Mouse (Mus musculus) forebrain, embryonic 16.5 days (tissue): ENCODE data around the gene Gm12789. TPM values are rescaled to one million over a fixed set of nuclear protein-coding genes. Genes with fewer than 3 reads are reported as not detected.
"Not testable (repeated sequence)": the region's sequence is repeated elsewhere in the genome, so short reads cannot be mapped to it uniquely, and the experiment has no call there.

ENCODE experiments used
- ATAC-seq: fragments of 200-750 bp; cut with Nextera tagmentation; 2 replicates; pipeline ENCODE4 v1.8.0; 2017; ENCODE audit warnings: mild to moderate bottlenecking, moderate library complexity
- H3K27ac ChIP-seq: fragments of 300-500 bp; sonication (generic); 2 replicates; pipeline ENCODE4 v1.5.1; 2014; ENCODE audit warnings: low read length, control low read depth
- H3K27me3 ChIP-seq: fragments of 300-500 bp; sonication (generic); replicated peaks from 2 replicates; pipeline ENCODE4 v1.6.1; 2014; ENCODE audit warnings: low read length; ENCODE audit not compliant: control insufficient read depth, insufficient read depth
- H3K36me3 ChIP-seq: fragments of 300-500 bp; sonication (generic); 2 replicates; pipeline ENCODE4 v1.6.1; 2014; ENCODE audit not compliant: control insufficient read depth, insufficient read depth
- H3K4me1 ChIP-seq: fragments of 300-500 bp; sonication (generic); replicated peaks from 2 replicates; pipeline ENCODE4 v1.6.1; 2014; ENCODE audit warnings: low read length; ENCODE audit not compliant: control insufficient read depth, insufficient read depth
- H3K4me2 ChIP-seq: fragments of 300-500 bp; sonication (generic); 2 replicates; pipeline ENCODE4 v1.6.1; 2014; ENCODE audit warnings: mild to moderate bottlenecking, low read length, control low read depth
- H3K4me3 ChIP-seq: fragments of 300-500 bp; sonication (generic); replicated peaks from 2 replicates; pipeline ENCODE4 v1.5.1; 2014; ENCODE audit warnings: mild to moderate bottlenecking, low read length, control low read depth
- H3K9ac ChIP-seq: fragments of 300-500 bp; sonication (generic); replicated peaks from 2 replicates; pipeline ENCODE4 v1.6.1; 2014; ENCODE audit warnings: low read depth, low read length, control low read depth
- H3K9me3 ChIP-seq: fragments of 300-500 bp; sonication (generic); 2 replicates; pipeline ENCODE4 v1.6.1; 2016; ENCODE audit warnings: low read length; ENCODE audit not compliant: control insufficient read depth
- WGBS: fragments of 180-500 bp; shearing (Covaris S2); extraction: QIAGEN DNeasy Blood & Tissue Kit; methylation state at CpG from one replicate; pipeline ENCODE4 v1.1.7; 2014; 5-methylcytosine and 5-hydroxymethylcytosine counted together
- polyA plus RNA-seq: library from polyadenylated mRNA; unstranded; fragments of >200 nt; fragmentation: Nextera tagmentation; extraction: Ambion mirVana; gene quantifications from 2 replicates; pipeline ENCODE4 v1.2.1, GENCODE M21; 2015

Gm12789 gene
- polyA plus RNA-seq, result not detected in 2 replicates

DNA sequence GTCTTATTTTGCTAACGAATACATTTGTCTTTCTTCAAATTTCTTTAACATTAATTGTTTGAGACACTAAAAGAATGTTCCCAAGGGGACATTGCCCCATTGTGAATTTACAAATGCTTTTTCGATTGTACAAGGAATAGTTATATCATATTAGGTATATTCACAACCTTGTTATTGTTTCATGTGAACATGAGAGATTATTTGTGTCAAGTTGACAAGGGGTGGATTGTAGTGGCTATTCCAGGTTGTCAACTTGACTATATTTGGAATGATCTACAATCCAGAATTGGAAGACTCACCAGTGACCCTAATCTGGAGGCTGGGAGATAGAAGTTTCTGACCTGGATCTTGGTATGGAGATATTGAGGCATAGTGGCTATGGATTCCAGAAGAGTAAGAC lies at the start of gene Gm12789:
Gene Gm12789 (plus strand): TSS at position 301 of the 400 bp plus-strand sequence.
- not testable (repeated sequence) for H3K4me1 ChIP-seq, H3K27ac ChIP-seq, ATAC-seq, H3K4me2 ChIP-seq, H3K9me3 ChIP-seq, H3K27me3 ChIP-seq, H3K36me3 ChIP-seq, H3K9ac ChIP-seq, H3K4me3 ChIP-seq
- WGBS, result 90% methylated on average over 2 of the region's 2 CpGs

DNA sequence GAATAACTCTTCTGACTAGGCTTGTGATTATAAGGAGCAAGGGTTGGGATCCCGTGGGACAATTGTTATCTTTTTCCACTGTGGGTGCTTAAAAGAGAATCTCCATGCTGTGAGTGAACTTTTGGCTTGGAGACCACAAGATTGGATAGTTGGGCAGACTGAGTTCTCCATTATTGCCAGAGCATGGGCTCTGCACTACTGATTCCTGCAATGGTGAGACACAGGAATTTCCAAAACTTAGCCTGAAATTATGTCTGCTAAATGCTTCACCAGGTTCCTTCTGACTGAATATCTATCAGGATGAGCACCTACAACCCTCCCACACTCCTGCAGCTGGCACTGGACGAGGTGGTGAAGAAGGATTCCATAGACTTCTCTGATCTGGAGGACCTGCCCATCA lies 46.3 kb upstream of the Gm12789 start, which contains the start of gene Gm12794:
Gene Gm12794 (plus strand): TSS at position 301 of the 400 bp plus-strand sequence.
- not testable (repeated sequence) for H3K4me3 ChIP-seq, H3K4me2 ChIP-seq, ATAC-seq, H3K4me1 ChIP-seq, H3K9ac ChIP-seq, H3K9me3 ChIP-seq, H3K36me3 ChIP-seq, H3K27ac ChIP-seq, H3K27me3 ChIP-seq
- 79% methylated on average over 2 of the region's 2 CpGs for WGBS

DNA sequence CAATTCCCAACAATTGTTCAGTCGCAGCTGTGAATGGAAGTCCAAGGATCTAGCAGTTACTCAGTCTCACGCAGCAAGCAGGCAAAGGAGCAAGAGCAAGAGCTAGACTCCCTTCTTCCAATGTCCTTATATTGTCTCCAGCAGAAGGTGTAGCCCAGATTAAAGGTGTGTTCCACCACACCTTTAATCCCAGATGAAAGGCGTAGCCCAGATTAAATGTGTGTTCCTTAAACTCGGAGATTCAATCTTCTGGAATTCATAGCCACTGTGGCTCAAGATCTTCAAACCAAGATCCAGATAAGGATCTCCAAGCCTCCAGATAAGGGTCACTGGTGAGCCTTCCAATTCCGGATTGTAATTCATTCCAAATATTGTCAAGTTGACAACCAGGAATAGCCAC lies 5.5 kb upstream of the Gm12789 start, which contains the start of gene Gm12790:
Gene Gm12790 (minus strand): TSS at position 101 of the 400 bp plus-strand sequence.
- ATAC-seq, H3K27me3 ChIP-seq, H3K27ac ChIP-seq, H3K9ac ChIP-seq, H3K4me2 ChIP-seq, H3K36me3 ChIP-seq, H3K4me3 ChIP-seq, H3K4me1 ChIP-seq, H3K9me3 ChIP-seq: not testable (repeated sequence)
- 86% methylated on average over 1 of the region's 5 CpGs for WGBS

DNA sequence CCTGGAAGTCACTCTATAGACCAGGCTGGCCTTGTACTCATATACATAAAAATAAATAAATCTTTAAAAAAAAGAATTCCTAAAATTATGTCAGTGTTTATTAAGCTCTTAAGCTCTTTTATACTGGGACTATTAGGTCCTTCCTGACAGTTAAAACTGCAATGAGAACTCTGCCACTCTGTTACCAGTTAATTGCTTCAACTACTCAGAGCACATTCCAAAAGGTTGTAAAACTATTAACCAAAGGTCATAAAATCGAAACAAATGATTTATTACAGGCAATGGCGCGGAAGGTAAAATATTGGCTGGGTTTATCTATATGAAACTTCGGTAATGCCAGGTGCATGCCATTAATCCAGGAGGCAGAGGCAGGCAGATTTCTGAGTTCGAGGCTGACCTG lies 748 bp upstream of the Gm12789 start:
- WGBS, result 90% methylated on average over 5 of the region's 5 CpGs
- no peak overlapping the region for H3K9ac ChIP-seq
- no peaks in the 10 kb centered on the region for H3K36me3 ChIP-seq
- H3K4me3 ChIP-seq, result no peak overlapping the region
- H3K4me2 ChIP-seq, result no peak overlapping the region
- no peaks in the 10 kb centered on the region for H3K4me1 ChIP-seq
- H3K9me3 ChIP-seq, result no peaks in the 10 kb centered on the region
- ATAC-seq, result no peak
- no peaks in the 10 kb centered on the region for H3K27me3 ChIP-seq
- no peak overlapping the region for H3K27ac ChIP-seq

DNA sequence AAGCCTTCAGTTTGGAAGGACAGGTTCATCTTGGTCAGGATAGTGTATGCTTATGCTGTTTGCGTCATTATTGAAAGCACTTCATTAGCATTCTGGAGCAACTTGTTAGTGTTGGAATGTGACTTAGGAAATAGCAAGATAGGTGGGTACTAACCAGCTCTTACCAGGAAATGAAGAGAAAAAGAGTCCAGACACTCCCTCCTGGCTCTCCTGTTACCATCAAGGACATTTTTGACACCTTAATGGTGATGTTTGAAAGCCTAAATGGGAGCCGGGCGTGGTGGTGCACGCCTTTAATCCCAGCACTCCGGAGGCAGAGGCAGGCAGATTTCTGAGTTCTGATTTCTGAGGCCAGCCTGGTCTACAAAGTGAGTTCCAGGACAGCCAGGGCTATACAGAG lies 11.0 kb downstream of the Gm12789 start:
- Histone ChIP-seq H3K4me2 (no peak overlapping the region), H3K9me3 (no peaks in the 10 kb centered on the region), H3K36me3 (no peaks in the 10 kb centered on the region), H3K27ac (no peak overlapping the region), H3K9ac (no peak overlapping the region), H3K4me3 (no peak overlapping the region), H3K27me3 (no peaks in the 10 kb centered on the region), H3K4me1 (no peaks in the 10 kb centered on the region)
- no peak for ATAC-seq
- 95% methylated on average over 5 of the region's 5 CpGs for WGBS

DNA sequence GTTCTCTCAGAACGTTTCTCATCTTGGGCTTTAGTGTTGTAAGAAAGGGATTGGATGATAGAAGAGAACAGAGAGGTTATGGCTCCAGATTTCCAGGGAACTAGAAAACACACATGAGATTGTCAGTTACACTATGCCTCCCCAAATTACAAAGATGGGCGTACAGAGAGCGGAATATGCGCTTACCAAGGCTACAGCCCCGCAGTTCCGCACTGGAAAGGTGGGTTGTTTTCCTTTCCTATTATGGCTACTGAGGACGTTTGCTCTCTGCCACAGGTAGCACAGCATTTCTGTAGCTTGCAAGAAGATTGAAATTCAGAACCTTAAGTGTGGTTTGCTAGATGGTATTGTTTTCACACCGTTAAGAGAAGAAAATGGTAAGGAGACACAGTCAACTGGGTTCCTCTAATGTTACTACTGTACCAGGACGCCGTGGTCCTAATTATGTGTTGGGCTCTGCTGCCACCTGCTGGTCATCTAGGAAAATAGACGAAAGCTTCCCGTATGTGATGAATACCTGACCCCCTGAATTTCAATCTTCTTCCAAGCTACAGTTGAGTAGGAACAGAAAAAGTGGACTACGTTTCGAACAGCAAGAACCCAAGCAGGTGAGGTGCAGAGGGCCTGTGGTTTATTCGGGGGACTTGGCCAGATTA lies 12.0 kb downstream of the Gm12789 start:
- ATAC-seq, result peak; percentile 87
- H3K27me3 ChIP-seq, result no peaks in the 10 kb centered on the region
- H3K9ac ChIP-seq, result no peak overlapping the region
- 39% methylated on average over 15 of the region's 15 CpGs for WGBS
- no peaks in the 10 kb centered on the region for H3K4me1 ChIP-seq
- H3K27ac ChIP-seq, result no peak overlapping the region
- H3K4me2 ChIP-seq, result no peak overlapping the region
- H3K4me3 ChIP-seq, result no peak overlapping the region
- H3K36me3 ChIP-seq, result no peaks in the 10 kb centered on the region
- H3K9me3 ChIP-seq, result no peaks in the 10 kb centered on the region

DNA sequence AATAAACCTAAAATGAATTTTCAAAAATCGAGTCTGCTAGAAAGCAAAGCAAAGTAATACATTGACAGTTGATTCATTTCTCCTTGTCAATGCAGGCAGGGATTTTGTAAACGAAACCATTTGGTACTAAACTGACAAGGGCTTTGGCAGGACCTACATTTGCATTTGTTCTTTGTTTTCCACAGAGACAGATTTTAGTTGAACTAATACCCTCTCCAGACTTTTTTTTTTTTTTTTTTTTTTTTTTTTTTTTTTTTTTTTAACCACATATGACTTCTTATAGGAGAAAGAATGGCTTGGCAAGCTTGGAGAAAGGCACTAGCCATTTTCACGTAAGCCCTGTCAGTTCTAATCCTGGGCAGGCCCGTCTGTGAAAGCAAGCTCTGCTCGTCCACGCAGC lies 40.2 kb downstream of the Gm12789 start:
- Histone ChIP-seq H3K4me2 (no peak overlapping the region), H3K9me3 (no peaks in the 10 kb centered on the region), H3K27ac (no peak overlapping the region), H3K27me3 (no peaks in the 10 kb centered on the region), H3K36me3 (no peaks in the 10 kb centered on the region), H3K4me3 (no peak overlapping the region), H3K9ac (no peak overlapping the region), H3K4me1 (no peaks in the 10 kb centered on the region)
- 90% methylated on average over 6 of the region's 6 CpGs for WGBS
- no peak for ATAC-seq

Other genes starting within 250 kb of the Gm12789 start
- gene B020004J07Rik, start 142.6 kb upstream of the Gm12789 start, polyA plus RNA-seq, result not detected in 2 replicates
- not detected in 2 replicates for gene C130073F10Rik, start 92.8 kb upstream of the Gm12789 start, polyA plus RNA-seq
- not detected in 2 replicates for gene Gm12800, start 77.5 kb upstream of the Gm12789 start, polyA plus RNA-seq
- not detected in 2 replicates for gene Gm12794, start 46.2 kb upstream of the Gm12789 start, polyA plus RNA-seq
- not detected in 2 replicates for gene Gm12790, start 5.6 kb upstream of the Gm12789 start, polyA plus RNA-seq
- gene Pde4b, start 100.9 kb downstream of the Gm12789 start, polyA plus RNA-seq, result 29.3 and 32.1 TPM in 2 replicates